Mouse (Mus musculus) liver (tissue): ENCODE results near the gene Prss41.
"Not testable (repeated sequence)": the region's sequence is repeated elsewhere in the genome, so short reads cannot be mapped to it uniquely, and the experiment has no call there.

Source experiments
- DNase-seq: peaks from one replicate; pipeline ENCODE4 v3.0.0-alpha.2; 2020; ENCODE audit warnings: mixed read lengths

Prss41 gene

GRCm38 (mm10) chr17:23843812-23844273 is at the start of gene Prss41, which contains the start of gene Prss32:
Gene Prss41 (minus strand): TSS chr17:23844172.
Gene Prss32 (plus strand): TSS chr17:23843855.
- peak; percentile 74 for DNase-seq

GRCm38 (mm10) chr17:23880576-23880975 is 36.6 kb upstream of the Prss41 start, which contains the start of the genes Dcpp1 and Dcpp2:
Gene Dcpp1 (plus strand): TSS chr17:23880876.
Gene Dcpp2 (plus strand): TSS chr17:23880880.
- not testable (repeated sequence) for DNase-seq

- DNase-seq, result no peak
Measured at GRCm38 (mm10) chr17:23877166-23877565, 33.2 kb upstream of the Prss41 start.

GRCm38 (mm10) chr17:23876741-23877140 is 32.8 kb upstream of the Prss41 start:
- no peak for DNase-seq

- peak; percentile 29 for DNase-seq
Measured at GRCm38 (mm10) chr17:23873884-23874856, 30.2 kb upstream of the Prss41 start.

GRCm38 (mm10) chr17:23868513-23868912 is 24.5 kb upstream of the Prss41 start:
- peak; percentile 7 for DNase-seq

- no peak for DNase-seq
Measured at GRCm38 (mm10) chr17:23867756-23868155, 23.8 kb upstream of the Prss41 start, which contains the start of gene Prss21. Gene Prss21 (plus strand): TSS chr17:23868056.

- no peak for DNase-seq
Measured at GRCm38 (mm10) chr17:23862926-23863325, 19.0 kb upstream of the Prss41 start.

- DNase-seq, result no peak
Measured at GRCm38 (mm10) chr17:23857913-23858312, 13.9 kb upstream of the Prss41 start.

- no peak for DNase-seq
Measured at GRCm38 (mm10) chr17:23857193-23857592, 13.2 kb upstream of the Prss41 start.

- no peak for DNase-seq
Measured at GRCm38 (mm10) chr17:23854229-23854765, 10.3 kb upstream of the Prss41 start.

- DNase-seq, result peak; percentile 71
Measured at GRCm38 (mm10) chr17:23853292-23853691, 9.3 kb upstream of the Prss41 start.

- DNase-seq, result peak; percentile 61
Measured at GRCm38 (mm10) chr17:23850853-23851749, 7.1 kb upstream of the Prss41 start.

GRCm38 (mm10) chr17:23850028-23850427 is 6.1 kb upstream of the Prss41 start:
- DNase-seq, result no peak

GRCm38 (mm10) chr17:23843141-23843811 is 696 bp downstream of the Prss41 start:
- peak; percentile 34 for DNase-seq

GRCm38 (mm10) chr17:23841145-23841544 is 2.8 kb downstream of the Prss41 start:
- peak; percentile 60 for DNase-seq

- DNase-seq, result no peak
Measured at GRCm38 (mm10) chr17:23836006-23836575, 7.9 kb downstream of the Prss41 start, which contains the start of gene Prss33. Gene Prss33 (minus strand): TSS chr17:23836056.

GRCm38 (mm10) chr17:23831201-23831600 is 12.8 kb downstream of the Prss41 start:
- DNase-seq, result no peak

- DNase-seq, result peak; percentile 93
Measured at GRCm38 (mm10) chr17:23829064-23829619, 14.8 kb downstream of the Prss41 start, which contains the start of gene Elob. Gene Elob (minus strand): TSS chr17:23829136.

- peak; percentile 79 for DNase-seq
Measured at GRCm38 (mm10) chr17:23828271-23829001, 15.5 kb downstream of the Prss41 start.
